Mouse (Mus musculus): ENCODE data around the gene Stmn1. TPM values are rescaled to one million over a fixed set of nuclear protein-coding genes. Genes with fewer than 3 reads are reported as not detected.
A peak's percentile ranks its signal among the peaks of the same experiment; 100 is the strongest.

Gene Stmn1
- polyA plus RNA-seq, 1 experiment: 901 TPM

DNA sequence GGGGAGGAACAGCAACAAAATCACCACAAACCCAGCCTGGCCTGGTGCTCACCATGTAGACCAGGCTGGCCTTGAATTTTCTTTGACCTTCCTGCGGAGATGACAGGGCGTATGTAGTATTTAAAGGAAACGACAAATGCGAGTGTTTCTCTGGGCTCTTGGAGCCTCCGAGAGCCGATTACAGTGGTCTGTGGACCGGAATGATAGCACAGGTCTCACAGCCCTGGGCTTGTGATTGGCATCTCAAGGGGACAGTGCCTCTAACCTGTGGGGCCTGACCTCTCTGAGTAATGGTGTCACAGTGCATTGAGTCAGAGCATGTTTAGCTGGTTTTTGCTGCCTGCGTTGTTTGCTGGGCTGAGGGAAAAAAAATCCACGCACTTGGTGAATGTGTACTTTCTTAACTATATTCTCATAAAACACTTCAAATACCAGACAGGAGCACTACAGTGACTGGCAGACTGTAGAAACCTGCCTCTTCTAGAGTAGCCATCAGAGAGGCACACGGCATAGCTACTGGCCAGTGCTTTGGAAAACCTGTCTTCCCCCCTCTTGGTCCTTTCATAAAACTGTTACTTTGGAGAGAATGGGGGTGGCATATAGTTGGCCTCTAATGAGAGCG lies 46.3 kb downstream of the Stmn1 start:
- TF ChIP-seq POLR2A (IDR thresholded peaks at IDR 0.05; ENCODE audit: extremely low read depth, insufficient read depth, low read length) (no peak), CTCF (IDR thresholded peaks at IDR 0.05; ENCODE audit: extremely low read depth, insufficient read depth, low read length) (no peak)
- peaks cover 5% of the 10 kb centered on the region for H3K4me1 ChIP-seq (ENCODE audit: control insufficient read depth, insufficient read depth, low read length)
- no peak overlapping the region for H3K4me3 ChIP-seq (ENCODE audit: insufficient read depth, low read length)
- H3K27ac ChIP-seq (ENCODE audit: insufficient read depth, low read length): no peak overlapping the region

- TF ChIP-seq CTCF (IDR thresholded peaks at IDR 0.05; ENCODE audit: extremely low read depth, insufficient read depth, low read length) (no peak), POLR2A (IDR thresholded peaks at IDR 0.05; ENCODE audit: extremely low read depth, insufficient read depth, low read length) (no peak)
- Histone ChIP-seq H3K4me1 (ENCODE audit: control insufficient read depth, insufficient read depth, low read length) (peaks cover 5% of the 10 kb centered on the region), H3K27ac (ENCODE audit: insufficient read depth, low read length) (no peak overlapping the region), H3K4me3 (ENCODE audit: insufficient read depth, low read length) (no peak overlapping the region)
Measured at GRCm38 (mm10) chr4:134515614-134516013, 47.5 kb downstream of the Stmn1 start.

DNA sequence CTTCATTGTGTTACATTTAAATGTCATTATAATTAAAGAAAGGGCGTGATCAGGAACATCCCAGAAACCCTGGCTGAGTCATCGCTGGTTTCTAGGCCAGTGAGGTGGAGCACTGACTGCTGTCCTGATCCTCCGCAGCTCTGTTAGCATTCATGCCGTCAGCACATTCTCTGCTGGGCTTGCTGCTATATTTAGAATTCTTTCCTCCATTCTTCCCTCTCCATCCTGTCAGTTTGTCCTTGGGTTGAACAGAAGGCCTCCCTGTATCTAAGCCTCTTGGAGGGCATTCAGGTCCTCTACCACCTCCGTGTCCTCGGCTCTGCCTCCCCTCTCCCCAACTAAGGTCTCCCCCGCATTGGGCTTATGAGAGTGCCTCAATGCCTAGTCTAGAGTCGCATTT lies 48.9 kb downstream of the Stmn1 start:
- TF ChIP-seq POLR2A (IDR thresholded peaks at IDR 0.05; ENCODE audit: extremely low read depth, insufficient read depth, low read length) (no peak), CTCF (IDR thresholded peaks at IDR 0.05; ENCODE audit: extremely low read depth, insufficient read depth, low read length) (no peak)
- Histone ChIP-seq H3K4me3 (ENCODE audit: insufficient read depth, low read length) (no peak overlapping the region), H3K27ac (ENCODE audit: insufficient read depth, low read length) (peak overlapping the region; percentile 74), H3K4me1 (ENCODE audit: control insufficient read depth, insufficient read depth, low read length) (peaks cover 5% of the 10 kb centered on the region)

GRCm38 (mm10) chr4:134517719-134518118 lies 49.6 kb downstream of the Stmn1 start:
- TF ChIP-seq POLR2A (IDR thresholded peaks at IDR 0.05; ENCODE audit: extremely low read depth, insufficient read depth, low read length) (no peak), CTCF (IDR thresholded peaks at IDR 0.05; ENCODE audit: extremely low read depth, insufficient read depth, low read length) (no peak)
- Histone ChIP-seq H3K4me3 (ENCODE audit: insufficient read depth, low read length) (no peak overlapping the region), H3K4me1 (ENCODE audit: control insufficient read depth, insufficient read depth, low read length) (peaks cover 5% of the 10 kb centered on the region), H3K27ac (ENCODE audit: insufficient read depth, low read length) (no peak overlapping the region)

DNA sequence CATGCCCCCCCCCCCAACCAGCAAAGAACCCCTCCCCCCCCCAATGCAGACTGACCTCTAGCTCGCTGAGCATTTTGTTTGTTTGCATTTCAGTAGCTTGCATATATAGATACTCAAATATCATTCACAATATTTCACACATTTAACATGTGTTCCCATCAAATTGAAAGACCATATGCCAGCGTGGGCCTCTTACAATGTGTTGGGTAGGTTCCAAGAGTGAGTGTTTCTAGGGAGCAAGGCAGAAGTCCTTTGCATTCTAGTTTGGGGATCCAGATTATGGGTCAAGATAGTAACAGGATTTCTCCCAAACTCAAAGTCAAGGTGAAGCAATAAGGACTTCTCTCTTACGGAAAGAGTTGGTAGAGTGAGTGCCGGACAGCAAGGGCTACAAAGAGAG lies 50.4 kb downstream of the Stmn1 start:
- Histone ChIP-seq H3K4me3 (ENCODE audit: insufficient read depth, low read length) (no peak overlapping the region), H3K27ac (ENCODE audit: insufficient read depth, low read length) (no peak overlapping the region), H3K4me1 (ENCODE audit: control insufficient read depth, insufficient read depth, low read length) (peaks cover 5% of the 10 kb centered on the region)
- TF ChIP-seq POLR2A (IDR thresholded peaks at IDR 0.05; ENCODE audit: extremely low read depth, insufficient read depth, low read length): no peak
- no peak for TF ChIP-seq CTCF (IDR thresholded peaks at IDR 0.05; ENCODE audit: extremely low read depth, insufficient read depth, low read length)

DNA sequence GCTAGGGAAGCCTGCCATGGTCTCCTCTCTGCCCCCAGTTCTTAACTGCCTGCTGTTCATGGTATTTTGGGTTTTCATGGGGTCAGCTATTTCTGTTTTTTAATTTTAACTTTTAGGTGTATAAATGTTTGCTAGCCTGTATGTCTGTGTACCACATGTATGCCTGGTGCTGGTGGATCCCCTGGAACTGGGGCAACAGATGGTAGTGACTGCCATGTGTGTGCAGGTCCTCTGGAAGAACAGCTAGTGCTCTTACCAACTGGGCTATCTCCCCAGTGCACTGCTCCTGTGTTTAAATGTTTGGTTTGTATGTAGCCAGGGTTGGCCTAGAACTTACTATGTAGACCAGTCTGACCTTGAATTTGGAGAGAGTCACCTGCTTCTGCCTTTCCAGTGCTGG lies 51.2 kb downstream of the Stmn1 start:
- no peak overlapping the region for H3K27ac ChIP-seq (ENCODE audit: insufficient read depth, low read length)
- no peak overlapping the region for H3K4me3 ChIP-seq (ENCODE audit: insufficient read depth, low read length)
- H3K4me1 ChIP-seq (ENCODE audit: control insufficient read depth, insufficient read depth, low read length): peaks cover 5% of the 10 kb centered on the region
- TF ChIP-seq CTCF (IDR thresholded peaks at IDR 0.05; ENCODE audit: extremely low read depth, insufficient read depth, low read length): no peak
- TF ChIP-seq POLR2A (IDR thresholded peaks at IDR 0.05; ENCODE audit: extremely low read depth, insufficient read depth, low read length): no peak

Other genes starting within 250 kb of the Stmn1 start
- gene Catsper4, start 240.9 kb upstream of the Stmn1 start, polyA plus RNA-seq (2012; rRNA removed): 0.08 TPM in 1 of 2 replicates, not detected in the other
- 0.35 and 0.68 TPM in 2 replicates for gene Cnksr1, start 229.9 kb upstream of the Stmn1 start, polyA plus RNA-seq (2012; rRNA removed)
- not detected in 2 replicates for gene E130218I03Rik, start 224.7 kb upstream of the Stmn1 start, polyA plus RNA-seq (2012; rRNA removed)
- 12.0 and 13.5 TPM in 2 replicates for gene Zfp593, start 222.7 kb upstream of the Stmn1 start, polyA plus RNA-seq (2012; rRNA removed)
- gene Gm30191, start 221.4 kb upstream of the Stmn1 start, polyA plus RNA-seq (2012; rRNA removed): not detected in 2 replicates
- gene Grrp1, start 214.2 kb upstream of the Stmn1 start, polyA plus RNA-seq (2012; rRNA removed): 7.7 and 8.5 TPM in 2 replicates
- 8.9 and 9.1 TPM in 2 replicates for gene Pdik1l, start 180.4 kb upstream of the Stmn1 start, polyA plus RNA-seq (2012; rRNA removed)
- 0.17 and 0.19 TPM in 2 replicates for gene Trim63, start 153.2 kb upstream of the Stmn1 start, polyA plus RNA-seq (2012; rRNA removed)
- gene Slc30a2, start 125.1 kb upstream of the Stmn1 start, polyA plus RNA-seq (2012; rRNA removed): 0.02 and 0.06 TPM in 2 replicates
- 49.2 and 52.7 TPM in 2 replicates for gene Extl1, start 84.5 kb upstream of the Stmn1 start, polyA plus RNA-seq (2012; rRNA removed)
- 8.9 and 9.3 TPM in 2 replicates for gene Pafah2, start 72.0 kb upstream of the Stmn1 start, polyA plus RNA-seq (2012; rRNA removed)
- gene Paqr7, start 28.4 kb downstream of the Stmn1 start, polyA plus RNA-seq (2012; rRNA removed): 78.7 and 81.5 TPM in 2 replicates
- gene Aunip, start 42.7 kb downstream of the Stmn1 start, polyA plus RNA-seq (2012; rRNA removed): 0.23 and 0.31 TPM in 2 replicates
- gene Mtfr1l, start 67.1 kb downstream of the Stmn1 start, polyA plus RNA-seq (2012; rRNA removed): 111 and 118 TPM in 2 replicates
- 19.0 and 20.4 TPM in 2 replicates for gene Selenon, start 83.8 kb downstream of the Stmn1 start, polyA plus RNA-seq (2012; rRNA removed)
- 18.9 and 20.5 TPM in 2 replicates for gene Man1c1, start 236.0 kb downstream of the Stmn1 start, polyA plus RNA-seq (2012; rRNA removed)

Measured in cortical plate, adult 2 months (tissue).